In genomic region chr9:90162926-90163748, GRCm38 (mm10) we compare ENCODE assay signal across 8 mouse cellular contexts. TPM values are rescaled to one million over a fixed set of nuclear protein-coding genes. Genes with fewer than 3 reads are reported as not detected.
DNase-seq lines count a peak whose midpoint lies in the region; ATAC-seq and TF ChIP-seq lines count a peak whose summit lies in the region.

TSS of gene Adamts7 (plus strand) at chr9:90163069.

- TF ChIP-seq CTCF in bone marrow, adult 2 months (IDR thresholded peaks at IDR 0.05; ENCODE audit: control insufficient read depth, insufficient read depth, low read length): no peak

- under 1% methylated on average over 59 of the region's 60 CpGs for WGBS in bone marrow, adult 2 months
- under 1% methylated on average over 58 of the region's 60 CpGs for WGBS in forebrain, embryonic 14.5 days
- under 1% methylated on average over 54 of the region's 60 CpGs for WGBS in hindbrain, embryonic 14.5 days
- under 1% methylated on average over 52 of the region's 60 CpGs for WGBS in limb, embryonic 11.5 days
- whole genome bisulfite sequencing in midbrain, embryonic 10.5 days: under 1% methylated on average over 55 of the region's 60 CpGs
- under 1% methylated on average over 58 of the region's 60 CpGs for WGBS in stomach, embryonic 14.5 days

- H3K27me3 ChIP-seq in forebrain, embryonic 14.5 days (replicated peaks; ENCODE audit: control insufficient read depth, insufficient read depth, low read length): no peaks in the 10 kb centered on the region
- no peaks in the 10 kb centered on the region for H3K27me3 ChIP-seq in hindbrain, embryonic 14.5 days (ENCODE audit: control insufficient read depth, insufficient read depth, low read length)
- H3K27me3 ChIP-seq in limb, embryonic 11.5 days (ENCODE audit: control insufficient read depth, insufficient read depth, low read length): no peaks in the 10 kb centered on the region
- peaks cover 7% of the 10 kb centered on the region for H3K27me3 ChIP-seq in midbrain, embryonic 10.5 days (ENCODE audit: low read depth, poor library complexity, severe bottlenecking)
- H3K27me3 ChIP-seq in stomach, embryonic 14.5 days (ENCODE audit: control insufficient read depth, insufficient read depth, low read length): no peaks in the 10 kb centered on the region

- ATAC-seq in CD4-positive, CD25-positive, alpha-beta regulatory T cell, adult 4 months: no peak
- peak; percentile 77 for ATAC-seq in forebrain, embryonic 14.5 days
- peak; percentile 79 for ATAC-seq in hindbrain, embryonic 14.5 days (ENCODE audit: low FRiP score)
- peak; percentile 69 for ATAC-seq in limb, embryonic 11.5 days (ENCODE audit: insufficient number of reproducible peaks, low FRiP score, low TSS enrichment, low read depth)
- peak; percentile 60 for ATAC-seq in stomach, embryonic 14.5 days (ENCODE audit: insufficient number of reproducible peaks, insufficient read depth, low FRiP score, low read depth)

- no peak for TF ChIP-seq POLR2A in bone marrow, adult 2 months (IDR thresholded peaks at IDR 0.05; ENCODE audit: borderline replicate concordance, control insufficient read depth, low read depth, low read length)

- peak within 1 kb of the TSS; percentile 94 for H3K9ac ChIP-seq in forebrain, embryonic 14.5 days (ENCODE audit: low read length)
- peak within 1 kb of the TSS; percentile 81 for H3K9ac ChIP-seq in hindbrain, embryonic 14.5 days
- H3K9ac ChIP-seq in limb, embryonic 11.5 days (ENCODE audit: low read length): peak within 1 kb of the TSS; percentile 81
- peak within 1 kb of the TSS; percentile 73 for H3K9ac ChIP-seq in stomach, embryonic 14.5 days (replicated peaks; ENCODE audit: low read depth, low read length)

- peak within 1 kb of the TSS; percentile 64 for H3K4me3 ChIP-seq in bone marrow, adult 2 months (replicated peaks; ENCODE audit: control insufficient read depth, low read depth, low read length)
- H3K4me3 ChIP-seq in forebrain, embryonic 14.5 days (ENCODE audit: low read depth, low read length): peak within 1 kb of the TSS; percentile 81
- H3K4me3 ChIP-seq in hindbrain, embryonic 14.5 days (replicated peaks; ENCODE audit: low read length): peak within 1 kb of the TSS; percentile 82
- peak within 1 kb of the TSS; percentile 54 for H3K4me3 ChIP-seq in limb, embryonic 11.5 days (ENCODE audit: low read depth, low read length)
- peak within 1 kb of the TSS; percentile 64 for H3K4me3 ChIP-seq in midbrain, embryonic 10.5 days
- H3K4me3 ChIP-seq in stomach, embryonic 14.5 days (ENCODE audit: low read depth, low read length): peak within 1 kb of the TSS; percentile 72

- no peaks in the 10 kb centered on the region for H3K36me3 ChIP-seq in forebrain, embryonic 14.5 days (ENCODE audit: control insufficient read depth, insufficient read depth, low read length)
- H3K36me3 ChIP-seq in hindbrain, embryonic 14.5 days (replicated peaks; ENCODE audit: control insufficient read depth, insufficient read depth): no peaks in the 10 kb centered on the region
- no peaks in the 10 kb centered on the region for H3K36me3 ChIP-seq in limb, embryonic 11.5 days (ENCODE audit: control insufficient read depth, insufficient read depth, low read length)
- H3K36me3 ChIP-seq in midbrain, embryonic 10.5 days: no peaks in the 10 kb centered on the region
- no peaks in the 10 kb centered on the region for H3K36me3 ChIP-seq in stomach, embryonic 14.5 days (ENCODE audit: control insufficient read depth, insufficient read depth, low read length)

- peak; percentile 17 for DNase-seq in CD4-positive, CD25-positive, alpha-beta regulatory T cell, adult 2 months (ENCODE audit: low read depth, low spot score)
- DNase-seq in forebrain, embryonic 14.5 days (ENCODE audit: low spot score): peak; percentile 75
- DNase-seq in hindbrain, embryonic 14.5 days (ENCODE audit: low spot score): peak; percentile 68
- DNase-seq in limb, embryonic 11.5 days (ENCODE audit: low spot score): peak; percentile 79
- DNase-seq in midbrain, embryonic 10.5 days (ENCODE audit: low spot score): peak; percentile 82

- H3K4me1 ChIP-seq in bone marrow, adult 2 months (ENCODE audit: control insufficient read depth, insufficient read depth, low read length): no peaks in the 10 kb centered on the region
- peaks cover 3% of the 10 kb centered on the region; the same call in 1 of the 2 replicates for H3K4me1 ChIP-seq in forebrain, embryonic 14.5 days (ENCODE audit: control insufficient read depth, insufficient read depth, low read length)
- peaks cover 10% of the 10 kb centered on the region for H3K4me1 ChIP-seq in hindbrain, embryonic 14.5 days (replicated peaks; ENCODE audit: control insufficient read depth, insufficient read depth, low read length)
- peaks cover 4% of the 10 kb centered on the region; the same call in 1 of the 2 replicates for H3K4me1 ChIP-seq in limb, embryonic 11.5 days (ENCODE audit: control insufficient read depth, insufficient read depth, low read length)
- H3K4me1 ChIP-seq in midbrain, embryonic 10.5 days: peaks cover 28% of the 10 kb centered on the region
- H3K4me1 ChIP-seq in stomach, embryonic 14.5 days (ENCODE audit: control insufficient read depth, insufficient read depth, low read length): peaks cover 8% of the 10 kb centered on the region; the same call in 1 of the 2 replicates

- peaks cover 4% of the 10 kb centered on the region; the same call in 1 of the 2 replicates for H3K9me3 ChIP-seq in forebrain, embryonic 14.5 days (replicated peaks; ENCODE audit: control insufficient read depth, low read length)
- peaks cover 5% of the 10 kb centered on the region; the same call in 1 of the 2 replicates for H3K9me3 ChIP-seq in hindbrain, embryonic 14.5 days (ENCODE audit: control insufficient read depth, low read length)
- no peaks in the 10 kb centered on the region for H3K9me3 ChIP-seq in limb, embryonic 11.5 days (ENCODE audit: control insufficient read depth, low read length)
- H3K9me3 ChIP-seq in midbrain, embryonic 10.5 days (replicated peaks): peaks cover 7% of the 10 kb centered on the region; the same call in 1 of the 2 replicates
- peaks cover 4% of the 10 kb centered on the region; the same call in 1 of the 2 replicates for H3K9me3 ChIP-seq in stomach, embryonic 14.5 days (ENCODE audit: control insufficient read depth, low read depth, low read length)

- peak within 1 kb of the TSS; percentile 87 for H3K4me2 ChIP-seq in forebrain, embryonic 14.5 days (ENCODE audit: low read length)
- peak within 1 kb of the TSS; percentile 80 for H3K4me2 ChIP-seq in hindbrain, embryonic 14.5 days (replicated peaks)
- H3K4me2 ChIP-seq in limb, embryonic 11.5 days (ENCODE audit: low read depth, severe bottlenecking): peak within 1 kb of the TSS; percentile 77
- peak within 1 kb of the TSS; percentile 90 for H3K4me2 ChIP-seq in stomach, embryonic 14.5 days (replicated peaks; ENCODE audit: low read depth, low read length)

- no peak within 1 kb of the TSS for H3K27ac ChIP-seq in bone marrow, adult 2 months (ENCODE audit: control insufficient read depth, insufficient read depth, low read depth, low read length, poor library complexity)
- peak within 1 kb of the TSS; percentile 81 for H3K27ac ChIP-seq in forebrain, embryonic 14.5 days (ENCODE audit: low read depth, low read length)
- peak within 1 kb of the TSS; percentile 60 for H3K27ac ChIP-seq in hindbrain, embryonic 14.5 days
- H3K27ac ChIP-seq in limb, embryonic 11.5 days (replicated peaks; ENCODE audit: low read depth, low read length): no peak within 1 kb of the TSS; the same call in 1 of the 2 replicates
- peak within 1 kb of the TSS; percentile 93 for H3K27ac ChIP-seq in midbrain, embryonic 10.5 days (replicated peaks)
- H3K27ac ChIP-seq in stomach, embryonic 14.5 days (ENCODE audit: low read length): peak within 1 kb of the TSS; percentile 86

RNA-seq across cellular contexts. Expression of gene Adamts7, which starts in this region (rescaled TPM):
- under 1 TPM in 1 of 2 experiments, not detected in 1; 0.05 TPM for polyA plus RNA-seq in CD4-positive, CD25-positive, alpha-beta regulatory T cell, adult 4 months (2017; shearing (Covaris generic))
- polyA plus RNA-seq in bone marrow, adult 2 months (2011; ENCODE audit: insufficient read depth, insufficient read length, low replicate concordance, missing spikeins): 1.9 and 3.1 TPM in 2 replicates
- polyA plus RNA-seq in forebrain, embryonic 14.5 days (2014; fragmentation: Nextera tagmentation; extraction: Ambion mirVana): 9.4 and 9.7 TPM in 2 replicates
- polyA plus RNA-seq in hindbrain, embryonic 14.5 days (2014; fragmentation: Nextera tagmentation; extraction: Ambion mirVana): 8.7 and 9.1 TPM in 2 replicates
- 12.7 and 14.3 TPM in 2 replicates for polyA plus RNA-seq in limb, embryonic 11.5 days (2014; fragmentation: Nextera tagmentation; extraction: Ambion mirVana)
- polyA plus RNA-seq in midbrain, embryonic 10.5 days (2016; fragmentation: Nextera tagmentation; extraction: Ambion mirVana): 16.7 and 21.0 TPM in 2 replicates
- 17.9 and 20.1 TPM in 2 replicates for polyA plus RNA-seq in stomach, embryonic 14.5 days (2014; fragmentation: Nextera tagmentation; extraction: Ambion mirVana)

Comparison
In these comparisons a context has a peak if more than half of its experiments do, and no peak if none do; other contexts are left out.
1. DNase-seq: peak in every context shown above with its lines; median percentile 82 in midbrain, embryonic 10.5 days; 79 in limb, embryonic 11.5 days; 75 in forebrain, embryonic 14.5 days; 68 in hindbrain, embryonic 14.5 days; 17 in CD4-positive, CD25-positive, alpha-beta regulatory T cell, adult 2 months.
2. H3K27ac ChIP-seq: peak in forebrain, embryonic 14.5 days (single experiment), hindbrain, embryonic 14.5 days (single experiment), midbrain, embryonic 10.5 days (single experiment) and stomach, embryonic 14.5 days (single experiment); none in bone marrow, adult 2 months (single experiment) and limb, embryonic 11.5 days (single experiment).
3. Peak in every context shown above with its lines, with median percentiles within 50 percentile points of each other: H3K4me3 ChIP-seq, H3K4me2 ChIP-seq and H3K9ac ChIP-seq.